Mouse (Mus musculus): ENCODE data around the gene Pak1ip1. TPM values are rescaled to one million over a fixed set of nuclear protein-coding genes. Genes with fewer than 3 reads are reported as not detected.

Gene Pak1ip1
- 55.1 and 55.6 TPM in 2 replicates for polyA plus RNA-seq (2015; fragmentation: Nextera tagmentation; extraction: Ambion mirVana)

GRCm38 (mm10) chr13:41000926-41001639 is at the start of gene Pak1ip1:
TSS of gene Pak1ip1 (plus strand) at chr13:41001023.
- H3K4me2 ChIP-seq (ENCODE audit: low read length): peak within 1 kb of the TSS; percentile 82
- H3K4me1 ChIP-seq (ENCODE audit: control insufficient read depth, insufficient read depth, low read depth, low read length): peaks cover 9% of the 10 kb centered on the region
- WGBS: under 1% methylated on average over 57 of the region's 58 CpGs
- H3K27me3 ChIP-seq (replicated peaks; ENCODE audit: control insufficient read depth, insufficient read depth, low read length): no peaks in the 10 kb centered on the region
- peak within 1 kb of the TSS; percentile 98 for H3K27ac ChIP-seq (ENCODE audit: low read depth, low read length)
- H3K9ac ChIP-seq (ENCODE audit: low read depth, low read length): peak within 1 kb of the TSS; percentile 92
- no peaks in the 10 kb centered on the region for H3K9me3 ChIP-seq (ENCODE audit: control insufficient read depth, low read length)
- peaks cover 3% of the 10 kb centered on the region; the same call in 1 of the 2 replicates for H3K36me3 ChIP-seq (ENCODE audit: control insufficient read depth, insufficient read depth, low read length)
- peak within 1 kb of the TSS; percentile 100 for H3K4me3 ChIP-seq (ENCODE audit: low read length)
- peak; percentile 98 for ATAC-seq

GRCm38 (mm10) chr13:40951386-40951976 is 49.3 kb upstream of the Pak1ip1 start:
- WGBS: 83% methylated on average over 10 of the region's 10 CpGs

GRCm38 (mm10) chr13:40953231-40953630 is 47.6 kb upstream of the Pak1ip1 start:
- 68% methylated on average over 6 of the region's 6 CpGs for WGBS
- no peak overlapping the region for H3K27ac ChIP-seq (ENCODE audit: low read depth, low read length)

More at GRCm38 (mm10) chr13:40951386-40951976, 49.3 kb upstream of the Pak1ip1 start:
- H3K4me1 ChIP-seq (ENCODE audit: control insufficient read depth, insufficient read depth, low read depth, low read length): no peaks in the 10 kb centered on the region
- H3K4me3 ChIP-seq (ENCODE audit: low read length): no peak overlapping the region
- no peaks in the 10 kb centered on the region for H3K27me3 ChIP-seq (replicated peaks; ENCODE audit: control insufficient read depth, insufficient read depth, low read length)
- H3K36me3 ChIP-seq (ENCODE audit: control insufficient read depth, insufficient read depth, low read length): no peaks in the 10 kb centered on the region
- no peak for ATAC-seq
- no peak overlapping the region for H3K27ac ChIP-seq (ENCODE audit: low read depth, low read length)
- no peak overlapping the region for H3K9ac ChIP-seq (ENCODE audit: low read depth, low read length)
- H3K4me2 ChIP-seq (ENCODE audit: low read length): no peak overlapping the region
- no peaks in the 10 kb centered on the region for H3K9me3 ChIP-seq (ENCODE audit: control insufficient read depth, low read length)

GRCm38 (mm10) chr13:40955773-40956172 is 45.0 kb upstream of the Pak1ip1 start:
- H3K4me2 ChIP-seq (ENCODE audit: low read length): no peak overlapping the region
- no peak overlapping the region for H3K27ac ChIP-seq (ENCODE audit: low read depth, low read length)
- no peaks in the 10 kb centered on the region for H3K27me3 ChIP-seq (replicated peaks; ENCODE audit: control insufficient read depth, insufficient read depth, low read length)
- no peak for ATAC-seq
- H3K9me3 ChIP-seq (ENCODE audit: control insufficient read depth, low read length): no peaks in the 10 kb centered on the region
- no peaks in the 10 kb centered on the region for H3K36me3 ChIP-seq (ENCODE audit: control insufficient read depth, insufficient read depth, low read length)
- H3K9ac ChIP-seq (ENCODE audit: low read depth, low read length): no peak overlapping the region
- no peaks in the 10 kb centered on the region for H3K4me1 ChIP-seq (ENCODE audit: control insufficient read depth, insufficient read depth, low read depth, low read length)
- WGBS: 91% methylated on average over 7 of the region's 7 CpGs
- no peak overlapping the region for H3K4me3 ChIP-seq (ENCODE audit: low read length)

More at GRCm38 (mm10) chr13:40953231-40953630, 47.6 kb upstream of the Pak1ip1 start:
- no peak overlapping the region for H3K4me3 ChIP-seq (ENCODE audit: low read length)
- no peaks in the 10 kb centered on the region for H3K27me3 ChIP-seq (replicated peaks; ENCODE audit: control insufficient read depth, insufficient read depth, low read length)
- H3K9ac ChIP-seq (ENCODE audit: low read depth, low read length): no peak overlapping the region
- H3K4me1 ChIP-seq (ENCODE audit: control insufficient read depth, insufficient read depth, low read depth, low read length): no peaks in the 10 kb centered on the region
- no peak overlapping the region for H3K4me2 ChIP-seq (ENCODE audit: low read length)
- H3K36me3 ChIP-seq (ENCODE audit: control insufficient read depth, insufficient read depth, low read length): no peaks in the 10 kb centered on the region
- no peaks in the 10 kb centered on the region for H3K9me3 ChIP-seq (ENCODE audit: control insufficient read depth, low read length)
- no peak for ATAC-seq

GRCm38 (mm10) chr13:40967609-40968008 is 33.2 kb upstream of the Pak1ip1 start:
- no peaks in the 10 kb centered on the region for H3K27me3 ChIP-seq (replicated peaks; ENCODE audit: control insufficient read depth, insufficient read depth, low read length)
- H3K9ac ChIP-seq (ENCODE audit: low read depth, low read length): no peak overlapping the region
- H3K4me1 ChIP-seq (ENCODE audit: control insufficient read depth, insufficient read depth, low read depth, low read length): no peaks in the 10 kb centered on the region
- H3K27ac ChIP-seq (ENCODE audit: low read depth, low read length): no peak overlapping the region
- WGBS: 89% methylated on average over 10 of the region's 10 CpGs
- no peak overlapping the region for H3K4me2 ChIP-seq (ENCODE audit: low read length)
- no peak for ATAC-seq
- H3K4me3 ChIP-seq (ENCODE audit: low read length): no peak overlapping the region
- no peaks in the 10 kb centered on the region for H3K9me3 ChIP-seq (ENCODE audit: control insufficient read depth, low read length)
- H3K36me3 ChIP-seq (ENCODE audit: control insufficient read depth, insufficient read depth, low read length): no peaks in the 10 kb centered on the region

GRCm38 (mm10) chr13:40968564-40968963 is 32.3 kb upstream of the Pak1ip1 start:
- no peaks in the 10 kb centered on the region for H3K4me1 ChIP-seq (ENCODE audit: control insufficient read depth, insufficient read depth, low read depth, low read length)
- ATAC-seq: no peak
- H3K27ac ChIP-seq (ENCODE audit: low read depth, low read length): no peak overlapping the region
- H3K36me3 ChIP-seq (ENCODE audit: control insufficient read depth, insufficient read depth, low read length): no peaks in the 10 kb centered on the region
- H3K9ac ChIP-seq (ENCODE audit: low read depth, low read length): no peak overlapping the region
- no peak overlapping the region for H3K4me3 ChIP-seq (ENCODE audit: low read length)
- H3K4me2 ChIP-seq (ENCODE audit: low read length): no peak overlapping the region
- H3K9me3 ChIP-seq (ENCODE audit: control insufficient read depth, low read length): no peaks in the 10 kb centered on the region
- 73% methylated on average over 5 of the region's 5 CpGs for WGBS
- no peaks in the 10 kb centered on the region for H3K27me3 ChIP-seq (replicated peaks; ENCODE audit: control insufficient read depth, insufficient read depth, low read length)

GRCm38 (mm10) chr13:40969761-40970390 is 30.9 kb upstream of the Pak1ip1 start:
- WGBS: 93% methylated on average over 4 of the region's 4 CpGs
- H3K4me3 ChIP-seq (ENCODE audit: low read length): no peak overlapping the region
- H3K36me3 ChIP-seq (ENCODE audit: control insufficient read depth, insufficient read depth, low read length): no peaks in the 10 kb centered on the region
- H3K9ac ChIP-seq (ENCODE audit: low read depth, low read length): no peak overlapping the region
- no peak overlapping the region for H3K27ac ChIP-seq (ENCODE audit: low read depth, low read length)
- no peaks in the 10 kb centered on the region for H3K27me3 ChIP-seq (replicated peaks; ENCODE audit: control insufficient read depth, insufficient read depth, low read length)
- no peak overlapping the region for H3K4me2 ChIP-seq (ENCODE audit: low read length)
- H3K4me1 ChIP-seq (ENCODE audit: control insufficient read depth, insufficient read depth, low read depth, low read length): no peaks in the 10 kb centered on the region
- no peaks in the 10 kb centered on the region for H3K9me3 ChIP-seq (ENCODE audit: control insufficient read depth, low read length)
- ATAC-seq: no peak

- Histone ChIP-seq H3K9ac (ENCODE audit: low read depth, low read length) (no peak overlapping the region), H3K4me2 (ENCODE audit: low read length) (no peak overlapping the region), H3K9me3 (ENCODE audit: control insufficient read depth, low read length) (no peaks in the 10 kb centered on the region), H3K36me3 (ENCODE audit: control insufficient read depth, insufficient read depth, low read length) (no peaks in the 10 kb centered on the region), H3K27ac (ENCODE audit: low read depth, low read length) (no peak overlapping the region), H3K4me3 (ENCODE audit: low read length) (no peak overlapping the region), H3K27me3 (replicated peaks; ENCODE audit: control insufficient read depth, insufficient read depth, low read length) (no peaks in the 10 kb centered on the region), H3K4me1 (ENCODE audit: control insufficient read depth, insufficient read depth, low read depth, low read length) (no peaks in the 10 kb centered on the region)
- WGBS: 90% methylated on average over 5 of the region's 5 CpGs
- ATAC-seq: no peak
Observed at GRCm38 (mm10) chr13:40971261-40971660, 29.6 kb upstream of the Pak1ip1 start.

- ATAC-seq: no peak
- no peaks in the 10 kb centered on the region for H3K36me3 ChIP-seq (ENCODE audit: control insufficient read depth, insufficient read depth, low read length)
- no peaks in the 10 kb centered on the region for H3K9me3 ChIP-seq (ENCODE audit: control insufficient read depth, low read length)
- H3K4me1 ChIP-seq (ENCODE audit: control insufficient read depth, insufficient read depth, low read depth, low read length): no peaks in the 10 kb centered on the region
- no peak overlapping the region for H3K9ac ChIP-seq (ENCODE audit: low read depth, low read length)
- 89% methylated on average over 2 of the region's 2 CpGs for WGBS
- H3K27ac ChIP-seq (ENCODE audit: low read depth, low read length): no peak overlapping the region
- no peak overlapping the region for H3K4me2 ChIP-seq (ENCODE audit: low read length)
- no peak overlapping the region for H3K4me3 ChIP-seq (ENCODE audit: low read length)
- H3K27me3 ChIP-seq (replicated peaks; ENCODE audit: control insufficient read depth, insufficient read depth, low read length): no peaks in the 10 kb centered on the region
Observed at GRCm38 (mm10) chr13:40971831-40972230, 29.0 kb upstream of the Pak1ip1 start.
